Mouse (Mus musculus) kidney, adult 18-20 months (tissue): ENCODE results near the gene Tmtc3.
"Not testable (repeated sequence)": the region's sequence is repeated elsewhere in the genome, so short reads cannot be mapped to it uniquely, and the experiment has no call there.

ENCODE experiments used
- DNase-seq: peaks from one replicate; pipeline ENCODE4 v3.0.0; 2021

The Tmtc3 gene

GRCm38 (mm10) chr10:100487097-100487978, at the start of gene Tmtc3, which contains the start of gene Cep290:
TSS of gene Tmtc3 (minus strand) at chr10:100487350.
TSS of gene Cep290 (plus strand) at chr10:100487558.
- peak; percentile 96 for DNase-seq

GRCm38 (mm10) chr10:100524499-100525390, 37.6 kb upstream of the Tmtc3 start:
- DNase-seq: no peak

- DNase-seq: no peak
Measured at GRCm38 (mm10) chr10:100522330-100522729, 35.2 kb upstream of the Tmtc3 start.

GRCm38 (mm10) chr10:100521617-100522016, 34.5 kb upstream of the Tmtc3 start:
- DNase-seq: no peak

GRCm38 (mm10) chr10:100508170-100508569, 21.0 kb upstream of the Tmtc3 start:
- DNase-seq: no peak

- DNase-seq: no peak
Measured at GRCm38 (mm10) chr10:100498309-100498708, 11.2 kb upstream of the Tmtc3 start.

GRCm38 (mm10) chr10:100491916-100492315, 4.8 kb upstream of the Tmtc3 start:
- no peak for DNase-seq

GRCm38 (mm10) chr10:100486701-100487096, 451 bp downstream of the Tmtc3 start:
- DNase-seq: no peak

- DNase-seq: no peak
Measured at GRCm38 (mm10) chr10:100479538-100479937, 7.6 kb downstream of the Tmtc3 start.

GRCm38 (mm10) chr10:100475040-100475439, 12.1 kb downstream of the Tmtc3 start:
- DNase-seq: no peak

GRCm38 (mm10) chr10:100460515-100460914, 26.6 kb downstream of the Tmtc3 start:
- DNase-seq: no peak

GRCm38 (mm10) chr10:100449394-100449793, 37.8 kb downstream of the Tmtc3 start:
- no peak for DNase-seq

GRCm38 (mm10) chr10:100427592-100427991, 59.6 kb downstream of the Tmtc3 start:
- no peak for DNase-seq

GRCm38 (mm10) chr10:100415566-100415965, 71.6 kb downstream of the Tmtc3 start:
- DNase-seq: no peak

GRCm38 (mm10) chr10:100402301-100402700, 84.8 kb downstream of the Tmtc3 start:
- DNase-seq: not testable (repeated sequence)
